Mouse (Mus musculus): ENCODE measurements around the gene Myd88.
"Not testable (repeated sequence)": the region's sequence is repeated elsewhere in the genome, so short reads cannot be mapped to it uniquely, and the experiment has no call there.

The Myd88 gene

GRCm38 (mm10) chr9:119340909-119341816 is at the start of gene Myd88:
Myd88 (minus strand) TSS chr9:119341411.
- DNase-seq (ENCODE audit: low spot score) = peak; percentile 88

- no peak for DNase-seq (ENCODE audit: low spot score)
Observed at GRCm38 (mm10) chr9:119390214-119390613, 49.0 kb upstream of the Myd88 start.

DNA sequence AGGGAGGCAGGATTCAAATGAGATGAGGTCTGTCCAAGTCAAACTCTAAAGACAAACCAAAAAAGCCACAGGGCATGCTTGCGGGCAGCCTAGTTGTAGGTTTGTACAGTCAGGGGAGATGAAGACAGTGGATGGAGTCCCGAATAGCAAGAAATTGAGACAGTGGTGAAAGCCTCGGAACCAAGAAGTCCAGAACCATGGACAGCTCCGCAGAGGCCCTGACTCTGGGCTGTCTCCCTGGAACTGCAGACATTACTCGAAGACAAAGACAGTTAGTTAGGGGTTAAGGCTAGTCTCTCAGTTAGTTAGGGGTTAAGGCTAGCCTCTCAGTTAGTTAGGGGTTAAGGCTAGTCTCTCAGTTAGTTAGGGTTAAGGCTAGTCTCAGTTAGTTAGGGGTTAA is 47.7 kb upstream of the Myd88 start:
- DNase-seq (ENCODE audit: low spot score) = peak; percentile 46

DNA sequence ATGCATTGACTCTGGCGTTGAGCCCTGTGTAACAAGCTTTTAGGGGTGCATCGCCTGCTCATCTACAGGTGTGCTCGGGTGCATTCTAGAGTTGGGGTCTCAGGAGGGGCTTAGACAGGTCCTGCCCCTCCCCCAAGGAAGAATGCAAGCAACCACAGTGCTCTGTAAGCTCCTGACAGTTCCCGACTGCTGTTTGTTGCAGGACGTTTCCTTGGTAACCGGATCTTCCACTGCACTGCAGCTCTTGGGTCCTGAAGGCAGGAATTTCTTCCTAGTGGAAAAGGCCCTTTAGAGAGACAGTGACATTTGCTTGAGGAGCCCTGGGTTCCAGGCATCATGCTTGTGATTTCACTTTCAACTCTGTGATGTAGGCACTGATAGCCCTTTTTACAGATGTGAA is 41.4 kb upstream of the Myd88 start:
- no peak for DNase-seq (ENCODE audit: low spot score)

GRCm38 (mm10) chr9:119378231-119378630 is 37.0 kb upstream of the Myd88 start:
- DNase-seq (ENCODE audit: low spot score) = no peak

DNA sequence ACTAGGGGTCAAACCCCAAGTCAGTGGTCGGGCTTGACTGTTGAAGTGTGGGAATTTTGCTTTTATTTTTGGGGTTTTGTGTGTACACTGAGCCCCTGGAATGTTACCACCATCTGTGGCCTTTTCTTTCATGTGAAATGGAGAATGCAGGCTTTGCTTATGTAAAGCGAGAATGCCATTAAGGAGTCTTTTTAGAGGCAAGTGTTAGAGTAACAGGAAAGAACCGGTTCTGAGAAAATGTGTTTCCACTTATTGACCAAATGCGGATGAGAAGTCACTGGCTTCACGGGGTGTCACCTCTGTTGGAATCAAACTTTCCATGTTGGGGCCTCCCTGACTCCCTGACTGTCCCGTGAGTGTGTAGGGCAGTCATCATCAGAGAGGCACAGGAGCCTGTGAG is 34.3 kb upstream of the Myd88 start:
- no peak for DNase-seq (ENCODE audit: low spot score)

- DNase-seq (ENCODE audit: low spot score) = no peak
Observed at GRCm38 (mm10) chr9:119375008-119375407, 33.8 kb upstream of the Myd88 start.

GRCm38 (mm10) chr9:119371251-119371650 is 30.0 kb upstream of the Myd88 start:
- no peak for DNase-seq (ENCODE audit: low spot score)

DNA sequence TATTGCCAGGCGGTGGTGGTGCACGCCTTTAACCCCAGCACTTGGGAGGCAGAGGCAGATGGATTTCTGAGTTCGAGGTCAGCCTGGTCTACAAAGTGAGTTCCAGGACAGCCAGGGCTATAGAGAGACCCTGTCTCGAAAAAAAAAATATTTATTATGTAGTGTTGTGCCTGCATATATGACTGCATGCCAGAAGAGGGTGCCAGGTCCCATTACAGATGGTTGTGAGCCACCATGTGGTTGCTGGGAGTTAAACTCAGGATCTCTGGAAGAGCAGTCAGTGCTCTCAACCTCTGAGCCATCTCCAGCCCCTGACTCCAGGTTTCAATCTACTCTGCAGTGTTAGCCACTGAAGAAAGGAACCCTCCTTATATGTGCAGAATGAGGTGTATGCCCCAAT is 29.6 kb upstream of the Myd88 start:
- DNase-seq (ENCODE audit: low spot score) = not testable (repeated sequence)

DNA sequence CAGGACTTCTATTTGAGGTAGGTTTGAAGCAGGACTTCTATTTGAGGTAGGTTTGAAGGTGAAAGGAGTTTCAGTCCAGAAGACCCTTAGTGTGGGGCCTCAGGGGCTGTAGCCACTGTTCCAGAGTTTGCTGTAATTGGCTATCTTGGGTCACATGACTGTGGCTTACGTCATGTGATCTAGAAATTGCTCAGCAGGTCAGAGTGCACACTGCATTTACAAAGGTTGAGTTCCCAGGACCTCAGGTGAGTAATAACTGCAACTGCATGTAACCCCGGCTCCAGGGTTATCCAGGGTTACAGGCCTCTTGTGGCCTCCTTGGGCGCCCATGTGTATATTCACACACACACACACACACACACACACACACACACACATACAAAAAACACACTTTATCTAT is 27.2 kb upstream of the Myd88 start:
- DNase-seq (ENCODE audit: low spot score) = no peak

- DNase-seq (ENCODE audit: low spot score) = no peak
Observed at GRCm38 (mm10) chr9:119365284-119365683, 24.1 kb upstream of the Myd88 start, which contains the start of gene Slc22a14. Slc22a14 (minus strand) TSS chr9:119365553.

- DNase-seq (ENCODE audit: low spot score) = no peak
Observed at GRCm38 (mm10) chr9:119363229-119363628, 22.0 kb upstream of the Myd88 start.

GRCm38 (mm10) chr9:119361416-119361815 is 20.2 kb upstream of the Myd88 start:
- no peak for DNase-seq (ENCODE audit: low spot score)

DNA sequence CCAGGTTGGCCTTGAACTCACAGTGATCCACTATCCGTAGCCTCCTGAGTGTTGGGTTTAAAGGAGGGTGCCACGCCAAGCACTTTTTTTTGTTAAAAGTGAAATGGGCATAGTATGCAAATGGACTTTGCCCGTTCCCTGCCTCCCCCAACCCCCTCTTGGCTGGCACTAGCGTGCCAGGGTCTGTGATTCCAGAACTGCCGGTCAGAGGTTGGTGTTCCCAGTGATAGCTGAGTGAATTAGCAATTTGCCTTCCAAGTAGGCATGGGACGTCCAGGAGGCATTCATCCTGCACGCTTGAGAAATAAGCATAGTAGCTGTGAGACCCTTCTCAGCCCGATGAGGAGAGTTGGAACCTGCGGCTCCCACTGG is 16.8 kb upstream of the Myd88 start:
- DNase-seq (ENCODE audit: low spot score) = no peak

DNA sequence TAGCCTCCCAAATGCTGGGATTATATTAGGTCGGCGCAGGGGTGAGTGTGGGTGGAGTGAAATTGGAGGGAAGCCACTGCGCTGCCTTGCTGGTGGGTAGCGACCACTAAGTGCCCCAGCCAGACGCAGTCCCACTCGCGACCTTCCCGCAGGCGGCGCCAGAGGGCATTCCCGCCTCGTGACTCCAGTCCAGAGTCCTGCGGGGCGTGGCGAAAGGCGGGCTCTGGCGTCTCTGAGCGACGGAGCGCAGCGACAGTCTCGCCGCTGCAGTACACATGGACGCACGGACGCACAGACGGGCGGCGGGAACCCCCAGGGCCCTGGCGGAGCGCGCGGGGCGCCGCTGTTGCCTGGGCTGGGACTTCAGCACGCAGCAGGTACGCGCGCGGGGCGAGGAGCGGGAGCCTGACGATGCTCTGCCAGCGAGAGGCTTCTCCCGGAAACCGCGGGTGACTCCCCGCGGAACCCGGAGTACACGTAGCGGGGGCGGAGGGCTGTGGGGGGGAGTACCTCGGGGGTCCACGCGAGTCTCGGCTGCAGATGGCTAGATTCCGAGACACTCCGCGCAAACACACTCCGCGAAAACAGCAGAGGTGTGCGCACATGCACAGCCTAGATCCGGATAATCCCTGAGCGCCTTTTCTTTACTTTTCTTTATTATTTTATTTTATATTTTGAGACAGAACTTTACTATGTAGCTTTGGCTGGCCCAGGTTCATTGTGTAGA is 16.3 kb upstream of the Myd88 start, which contains the start of gene Xylb:
Gene Xylb (plus strand): TSS at position 51 of the 727 bp plus-strand sequence.
- DNase-seq (ENCODE audit: low spot score) = peak; percentile 95

- no peak for DNase-seq (ENCODE audit: low spot score)
Observed at GRCm38 (mm10) chr9:119355943-119356342, 14.7 kb upstream of the Myd88 start.

GRCm38 (mm10) chr9:119353926-119354325 is 12.7 kb upstream of the Myd88 start:
- no peak for DNase-seq (ENCODE audit: low spot score)

DNA sequence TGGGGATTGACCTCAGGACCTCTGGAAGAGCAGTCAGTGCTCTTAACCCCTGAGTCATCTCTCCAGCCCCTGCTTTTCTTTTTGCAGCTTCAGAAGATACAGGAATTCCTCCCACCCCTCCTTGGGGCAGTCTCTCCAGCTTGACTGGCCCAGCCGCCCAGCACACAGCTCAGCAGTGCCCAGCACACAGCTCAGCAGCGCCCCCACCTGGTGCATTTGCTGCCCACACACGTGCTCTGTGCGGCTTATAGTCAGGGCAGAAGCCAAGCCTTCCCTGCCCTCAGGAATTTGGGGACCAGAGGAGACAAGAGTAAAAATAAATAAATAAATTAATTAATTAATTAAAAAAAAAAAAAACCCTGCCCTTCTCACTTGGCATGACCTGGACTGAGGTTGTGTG is 10.8 kb upstream of the Myd88 start:
- DNase-seq (ENCODE audit: low spot score) = peak; percentile 86

GRCm38 (mm10) chr9:119350947-119351705 is 9.9 kb upstream of the Myd88 start:
- DNase-seq (ENCODE audit: low spot score) = no peak

GRCm38 (mm10) chr9:119350531-119350930 is 9.3 kb upstream of the Myd88 start:
- no peak for DNase-seq (ENCODE audit: low spot score)

- DNase-seq (ENCODE audit: low spot score) = no peak
Observed at GRCm38 (mm10) chr9:119346376-119346775, 5.2 kb upstream of the Myd88 start.

DNA sequence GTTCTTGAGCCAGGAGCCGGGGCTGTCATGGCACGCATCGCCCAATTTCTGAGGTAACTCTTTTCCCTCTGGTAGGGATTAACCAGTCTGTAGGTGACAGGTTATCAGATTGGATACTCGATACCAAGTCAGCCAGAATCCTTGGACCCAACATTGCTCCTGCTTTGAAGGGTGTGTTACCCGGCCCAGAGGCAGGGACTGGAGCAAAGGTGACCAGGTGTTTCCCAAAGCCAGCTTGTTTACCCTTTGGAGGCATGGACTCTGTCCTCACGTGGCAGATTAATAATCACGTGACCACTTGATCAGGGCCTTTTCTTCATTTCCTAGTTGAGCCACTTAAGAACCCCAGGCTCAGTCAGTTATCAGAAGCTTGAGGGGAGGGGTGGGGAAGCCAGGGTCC is 1.5 kb upstream of the Myd88 start:
- DNase-seq (ENCODE audit: low spot score) = no peak
